Mouse (Mus musculus): ENCODE measurements around the gene Vmn2r74.

Vmn2r74 gene

DNA sequence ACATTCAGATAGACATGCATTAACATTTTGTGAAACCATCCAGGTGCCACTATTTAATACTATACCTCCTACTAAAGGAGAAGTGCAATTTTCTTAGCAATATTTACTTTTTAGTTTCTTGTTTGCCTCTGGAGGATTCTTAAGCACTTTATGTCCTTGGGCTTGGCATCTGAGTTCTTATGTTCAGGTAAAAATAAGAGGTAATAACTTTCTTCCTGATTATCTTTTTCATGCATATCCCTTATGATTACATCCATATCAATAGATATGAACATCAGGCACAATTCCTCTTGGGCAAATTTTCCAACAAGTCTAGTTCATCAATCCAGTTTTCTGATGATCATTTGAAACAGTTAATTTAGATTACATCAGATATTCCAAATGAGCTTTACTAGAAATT, at the start of gene Vmn2r74:
Gene Vmn2r74 (minus strand): TSS at position 101 of the 400 bp plus-strand sequence.
- DNase-seq (ENCODE audit: inconsistent ontology term): no peak

DNA sequence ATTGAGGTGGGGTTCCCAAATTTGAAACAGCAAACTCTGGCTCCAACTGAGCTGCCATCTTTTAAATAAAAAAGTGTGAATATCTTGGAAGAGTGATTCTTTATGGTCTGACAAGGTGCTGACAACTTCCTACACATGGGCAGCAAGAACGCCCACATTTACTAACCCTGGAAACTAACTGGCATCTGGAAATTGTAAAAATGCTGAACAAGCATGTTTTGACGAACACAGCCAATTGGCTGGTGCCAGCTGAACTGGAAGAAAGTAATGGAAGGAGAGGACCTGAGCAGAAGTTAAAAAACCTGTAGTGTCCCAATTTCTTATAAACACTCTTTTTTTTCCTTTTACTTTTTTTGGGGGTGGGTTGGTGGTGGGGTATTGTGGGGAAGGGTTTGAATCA, 46.1 kb upstream of the Vmn2r74 start:
- no peak for DNase-seq (ENCODE audit: inconsistent ontology term)

Measured in Muller cell, postnatal 12 days (primary cell).